Mouse (Mus musculus): ENCODE measurements around the gene Prss48. TPM values are rescaled to one million over a fixed set of nuclear protein-coding genes. Genes with fewer than 3 reads are reported as not detected.

The Prss48 gene
- total and polyA plus RNA-seq, 2 experiments from 2014 or later: not detected

DNA sequence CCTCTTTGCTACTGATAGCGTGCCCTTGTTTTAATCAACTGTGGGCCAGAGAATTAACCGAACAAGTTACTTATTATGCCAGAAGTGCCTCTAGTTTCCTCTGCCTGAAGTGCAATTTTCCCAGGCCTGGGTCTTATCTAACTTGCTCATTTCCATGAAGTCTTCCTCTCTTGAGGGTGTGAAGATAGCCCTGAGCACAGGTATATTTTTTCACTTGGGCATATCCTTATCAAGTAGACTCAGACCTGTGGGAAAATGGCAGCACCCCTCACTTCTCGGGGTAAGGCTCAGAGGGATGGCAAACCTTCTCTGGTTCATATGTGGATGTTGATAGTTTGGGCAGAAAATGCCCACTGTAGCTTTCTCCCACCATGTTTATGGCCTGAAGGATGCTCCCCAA is 1.0 kb downstream of the Prss48 start:
- no peaks in the 10 kb centered on the region for H3K9me3 ChIP-seq (replicated peaks; ENCODE audit: control insufficient read depth, low read length)
- H3K4me2 ChIP-seq (ENCODE audit: low read depth, low read length): no peak overlapping the region
- H3K27ac ChIP-seq (ENCODE audit: low read depth): no peak overlapping the region
- TF ChIP-seq EP300 (IDR thresholded peaks at IDR 0.05; ENCODE audit: low read depth) (no peak), CTCF (IDR thresholded peaks at IDR 0.05; ENCODE audit: low read depth) (no peak)
- ATAC-seq (ENCODE audit: insufficient read depth, low read depth): no peak
- H3K4me3 ChIP-seq (ENCODE audit: low read depth, low read length): no peak overlapping the region
- no peak for DNase-seq (ENCODE audit: low spot score)
- H3K9ac ChIP-seq (replicated peaks; ENCODE audit: low read depth, low read length): no peak overlapping the region
- no peaks in the 10 kb centered on the region for H3K27me3 ChIP-seq (ENCODE audit: control insufficient read depth, insufficient read depth, low read length)
- H3K4me1 ChIP-seq (ENCODE audit: control insufficient read depth, insufficient read depth): no peaks in the 10 kb centered on the region
- 83% methylated on average over 3 of the region's 3 CpGs for WGBS
- H3K36me3 ChIP-seq (replicated peaks; ENCODE audit: control insufficient read depth, insufficient read depth, low read length): no peaks in the 10 kb centered on the region

DNA sequence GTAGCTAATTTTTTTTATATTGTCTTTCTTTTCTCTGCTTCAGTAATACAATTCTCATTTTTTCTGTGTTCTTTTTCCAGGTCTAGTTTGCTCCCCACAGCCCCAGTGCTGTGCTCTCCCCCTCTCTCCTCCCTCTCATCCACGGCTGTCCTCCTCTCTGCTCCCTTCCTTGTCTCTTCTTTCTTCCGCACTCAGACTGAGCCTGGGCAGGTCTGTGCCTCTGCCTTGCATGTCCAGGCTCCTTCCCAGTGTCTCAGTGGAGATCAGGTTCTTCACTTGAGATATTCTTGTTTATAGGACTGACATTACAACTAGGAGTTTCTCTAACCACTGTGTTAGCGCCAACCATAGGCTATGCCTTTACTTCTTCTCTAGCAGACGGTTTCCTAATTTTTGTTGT is 7.6 kb downstream of the Prss48 start:
- Histone ChIP-seq H3K27ac (ENCODE audit: low read depth) (no peak overlapping the region), H3K36me3 (replicated peaks; ENCODE audit: control insufficient read depth, insufficient read depth, low read length) (no peaks in the 10 kb centered on the region), H3K4me2 (ENCODE audit: low read depth, low read length) (no peak overlapping the region), H3K9ac (replicated peaks; ENCODE audit: low read depth, low read length) (no peak overlapping the region), H3K9me3 (replicated peaks; ENCODE audit: control insufficient read depth, low read length) (no peaks in the 10 kb centered on the region), H3K4me3 (ENCODE audit: low read depth, low read length) (no peak overlapping the region), H3K27me3 (ENCODE audit: control insufficient read depth, insufficient read depth, low read length) (no peaks in the 10 kb centered on the region), H3K4me1 (ENCODE audit: control insufficient read depth, insufficient read depth) (peaks cover 10% of the 10 kb centered on the region)
- DNase-seq (ENCODE audit: low spot score) (no peak), ATAC-seq (ENCODE audit: insufficient read depth, low read depth) (no peak)
- whole genome bisulfite sequencing: 83% methylated on average over 4 of the region's 4 CpGs
- TF ChIP-seq EP300 (IDR thresholded peaks at IDR 0.05; ENCODE audit: low read depth): no peak
- no peak for TF ChIP-seq CTCF (IDR thresholded peaks at IDR 0.05; ENCODE audit: low read depth)

DNA sequence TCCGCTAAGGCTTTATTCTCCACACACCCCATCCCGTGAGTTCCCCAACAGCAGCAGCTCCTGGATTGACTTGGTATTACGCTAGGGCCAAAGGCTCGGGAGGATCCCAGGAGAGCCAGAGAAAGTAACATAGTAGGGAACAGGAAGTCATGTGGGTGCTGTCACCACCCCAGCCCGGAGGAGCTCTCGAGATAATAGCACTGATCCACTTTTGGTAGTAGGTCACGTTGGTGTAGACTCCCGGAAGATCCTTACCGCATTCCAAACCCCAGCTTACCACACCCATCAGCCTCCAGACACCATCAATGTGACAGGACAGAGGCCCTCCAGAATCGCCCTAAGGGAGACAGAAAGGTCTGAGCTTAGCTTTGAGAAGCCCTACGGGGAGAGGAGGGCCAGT is 8.5 kb downstream of the Prss48 start:
- Histone ChIP-seq H3K27me3 (ENCODE audit: control insufficient read depth, insufficient read depth, low read length) (no peaks in the 10 kb centered on the region), H3K9ac (replicated peaks; ENCODE audit: low read depth, low read length) (0 out of 2 replicates have a peak overlapping the region, but pooled peaks have one; percentile 1), H3K4me1 (ENCODE audit: control insufficient read depth, insufficient read depth) (peaks cover 10% of the 10 kb centered on the region), H3K27ac (ENCODE audit: low read depth) (peak overlapping the region; percentile 22), H3K36me3 (replicated peaks; ENCODE audit: control insufficient read depth, insufficient read depth, low read length) (no peaks in the 10 kb centered on the region), H3K4me3 (ENCODE audit: low read depth, low read length) (peak overlapping the region; percentile 14), H3K9me3 (replicated peaks; ENCODE audit: control insufficient read depth, low read length) (no peaks in the 10 kb centered on the region), H3K4me2 (ENCODE audit: low read depth, low read length) (peak overlapping the region; percentile 44)
- ATAC-seq (ENCODE audit: insufficient read depth, low read depth) (peak; percentile 90), DNase-seq (ENCODE audit: low spot score) (peak; percentile 66)
- no peak for TF ChIP-seq EP300 (IDR thresholded peaks at IDR 0.05; ENCODE audit: low read depth)
- WGBS: 16% methylated on average over 11 of the region's 11 CpGs

DNA sequence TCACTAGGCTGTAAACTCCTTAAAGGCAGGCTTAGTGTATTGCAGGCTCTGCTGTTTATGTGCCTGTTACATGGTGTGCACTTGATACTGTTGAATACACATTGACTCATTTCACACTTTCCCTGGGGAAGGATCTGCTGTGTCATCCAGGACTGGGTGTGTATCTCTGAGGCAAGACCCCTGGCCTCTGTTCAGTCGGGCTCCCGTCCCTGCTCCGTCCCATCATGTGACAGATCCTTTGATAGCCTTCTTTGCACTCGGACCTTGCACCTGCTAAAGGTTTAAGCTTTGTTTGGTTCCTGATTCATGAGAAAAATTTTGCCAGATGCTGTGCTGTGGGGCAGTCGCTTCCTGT is 10.5 kb downstream of the Prss48 start:
- Histone ChIP-seq H3K4me1 (ENCODE audit: control insufficient read depth, insufficient read depth) (peaks cover 10% of the 10 kb centered on the region), H3K4me3 (ENCODE audit: low read depth, low read length) (no peak overlapping the region), H3K27me3 (ENCODE audit: control insufficient read depth, insufficient read depth, low read length) (no peaks in the 10 kb centered on the region), H3K9me3 (replicated peaks; ENCODE audit: control insufficient read depth, low read length) (no peaks in the 10 kb centered on the region), H3K4me2 (ENCODE audit: low read depth, low read length) (no peak overlapping the region), H3K36me3 (replicated peaks; ENCODE audit: control insufficient read depth, insufficient read depth, low read length) (no peaks in the 10 kb centered on the region), H3K9ac (replicated peaks; ENCODE audit: low read depth, low read length) (no peak overlapping the region), H3K27ac (ENCODE audit: low read depth) (no peak overlapping the region)
- 59% methylated on average over 5 of the region's 5 CpGs for WGBS
- DNase-seq (ENCODE audit: low spot score) (no peak), ATAC-seq (ENCODE audit: insufficient read depth, low read depth) (no peak)
- TF ChIP-seq CTCF (IDR thresholded peaks at IDR 0.05; ENCODE audit: low read depth) (no peak), EP300 (IDR thresholded peaks at IDR 0.05; ENCODE audit: low read depth) (no peak)

DNA sequence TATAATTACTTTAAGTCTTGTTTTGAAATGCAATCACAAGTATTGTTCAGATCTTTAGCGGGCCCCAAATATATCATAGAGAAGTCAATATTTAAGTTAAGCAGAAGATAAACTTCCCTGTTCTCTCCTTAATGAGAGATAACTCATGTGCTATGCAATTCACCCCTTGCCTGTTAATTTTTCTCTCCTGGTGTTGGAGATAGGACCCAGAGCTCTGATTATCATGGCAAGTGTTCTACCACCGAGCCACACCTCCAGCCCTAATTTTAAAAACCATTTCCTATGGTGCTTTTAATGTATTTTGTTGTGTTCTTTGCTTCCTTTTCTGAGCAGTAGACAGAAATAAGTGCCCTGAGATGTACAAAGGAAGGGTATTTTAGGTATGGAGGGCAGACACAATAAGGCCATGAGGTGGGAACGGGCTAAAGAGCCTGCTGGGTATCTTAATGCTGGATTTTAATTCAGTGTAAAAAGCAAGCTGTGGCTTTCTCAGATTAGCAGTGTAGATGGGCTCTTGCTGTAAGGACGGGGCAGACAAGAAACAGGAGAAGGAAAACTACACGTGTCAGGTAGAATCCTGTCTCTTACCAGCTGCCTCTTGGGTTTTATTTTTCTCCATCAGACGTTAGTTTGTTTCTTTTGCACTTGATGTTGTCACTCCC is 11.0 kb downstream of the Prss48 start:
- no peaks in the 10 kb centered on the region for H3K27me3 ChIP-seq (ENCODE audit: control insufficient read depth, insufficient read depth, low read length)
- no peak overlapping the region for H3K27ac ChIP-seq (ENCODE audit: low read depth)
- DNase-seq (ENCODE audit: low spot score) (no peak), ATAC-seq (ENCODE audit: insufficient read depth, low read depth) (no peak)
- no peak overlapping the region for H3K9ac ChIP-seq (replicated peaks; ENCODE audit: low read depth, low read length)
- no peak overlapping the region for H3K4me3 ChIP-seq (ENCODE audit: low read depth, low read length)
- H3K4me1 ChIP-seq (ENCODE audit: control insufficient read depth, insufficient read depth): peaks cover 10% of the 10 kb centered on the region
- TF ChIP-seq EP300 (IDR thresholded peaks at IDR 0.05; ENCODE audit: low read depth) (no peak), CTCF (IDR thresholded peaks at IDR 0.05; ENCODE audit: low read depth) (no peak)
- 59% methylated on average over 6 of the region's 6 CpGs for WGBS
- no peaks in the 10 kb centered on the region for H3K9me3 ChIP-seq (replicated peaks; ENCODE audit: control insufficient read depth, low read length)
- no peak overlapping the region for H3K4me2 ChIP-seq (ENCODE audit: low read depth, low read length)
- H3K36me3 ChIP-seq (replicated peaks; ENCODE audit: control insufficient read depth, insufficient read depth, low read length): no peaks in the 10 kb centered on the region

DNA sequence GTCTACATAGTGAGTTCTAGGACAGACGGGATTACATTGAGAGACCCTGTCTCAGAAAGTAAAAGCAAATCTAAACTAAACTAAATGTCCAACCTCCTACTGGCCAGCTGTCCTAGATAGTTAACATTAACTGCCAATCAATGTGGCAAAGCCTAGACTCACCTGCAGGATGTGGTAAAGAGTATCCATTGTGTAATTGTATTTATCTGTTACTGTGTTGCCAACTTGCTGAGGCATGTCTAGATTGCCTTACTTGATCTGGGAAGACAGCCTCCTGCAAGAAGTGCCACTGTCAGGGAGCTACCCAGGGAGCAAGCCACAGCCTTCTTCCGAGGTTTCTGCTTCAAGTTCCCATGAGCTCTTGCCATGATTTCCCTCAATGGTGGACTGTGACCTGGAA is 15.1 kb downstream of the Prss48 start:
- no peaks in the 10 kb centered on the region for H3K9me3 ChIP-seq (replicated peaks; ENCODE audit: control insufficient read depth, low read length)
- no peaks in the 10 kb centered on the region for H3K4me1 ChIP-seq (ENCODE audit: control insufficient read depth, insufficient read depth)
- no peaks in the 10 kb centered on the region for H3K27me3 ChIP-seq (ENCODE audit: control insufficient read depth, insufficient read depth, low read length)
- H3K4me3 ChIP-seq (ENCODE audit: low read depth, low read length): no peak overlapping the region
- no peak overlapping the region for H3K9ac ChIP-seq (replicated peaks; ENCODE audit: low read depth, low read length)
- no peak for DNase-seq (ENCODE audit: low spot score)
- no peak for ATAC-seq (ENCODE audit: insufficient read depth, low read depth)
- WGBS: 86% methylated on average over 2 of the region's 2 CpGs
- TF ChIP-seq EP300 (IDR thresholded peaks at IDR 0.05; ENCODE audit: low read depth): no peak
- no peak for TF ChIP-seq CTCF (IDR thresholded peaks at IDR 0.05; ENCODE audit: low read depth)
- no peaks in the 10 kb centered on the region for H3K36me3 ChIP-seq (replicated peaks; ENCODE audit: control insufficient read depth, insufficient read depth, low read length)
- no peak overlapping the region for H3K4me2 ChIP-seq (ENCODE audit: low read depth, low read length)
- no peak overlapping the region for H3K27ac ChIP-seq (ENCODE audit: low read depth)
